Mouse (Mus musculus) cerebellum, adult 2 months (tissue): ENCODE data around the gene Ncbp2.

Experiments
- CTCF ChIP-seq: fragments of 200-500 bp; IDR thresholded peaks from 2 replicates; pipeline ENCODE4 v1.5.1; 2011; ENCODE audit warnings: low read depth, mild to moderate bottlenecking, control low read depth, low read length, moderate library complexity, borderline replicate concordance; ENCODE audit not compliant: insufficient read depth
- POLR2A ChIP-seq: fragments of 200-500 bp; IDR thresholded peaks from 2 replicates; pipeline ENCODE4 v1.6.1; 2011; ENCODE audit warnings: low read length, control low read depth, borderline replicate concordance; ENCODE audit not compliant: insufficient read depth

GRCm38 (mm10) chr16:31901886-31902285, 46.4 kb upstream of the Ncbp2 start:
- TF ChIP-seq CTCF (no peak), POLR2A (no peak)
